Mouse (Mus musculus) bone marrow, adult 2 months (tissue): Measurements from ENCODE around the gene Drosha.

ENCODE experiments used
- CTCF ChIP-seq: fragments of 200-500 bp; IDR thresholded peaks from 2 replicates; pipeline ENCODE4 v1.5.1; 2011; ENCODE audit warnings: low read length, control low read depth; ENCODE audit not compliant: control insufficient read depth, insufficient read depth
- POLR2A ChIP-seq: fragments of 200-500 bp; IDR thresholded peaks from 2 replicates; pipeline ENCODE4 v1.6.1; 2011; ENCODE audit warnings: low read depth, mild to moderate bottlenecking, control low read depth, low read length, borderline replicate concordance; ENCODE audit not compliant: control insufficient read depth

- TF ChIP-seq CTCF (no peak), POLR2A (no peak)
Measured at GRCm38 (mm10) chr15:12840737-12841136, 16.1 kb downstream of the Drosha start.
